Mouse (Mus musculus): ENCODE data around the gene Alpl. TPM values are rescaled to one million over a fixed set of nuclear protein-coding genes. Genes with fewer than 3 reads are reported as not detected.

Alpl gene
- total RNA-seq, 4 experiments from 2014 or later = 7.6 to 12.8 (median 11.6) TPM

GRCm38 (mm10) chr4:137800324-137800723 is 4.1 kb upstream of the Alpl start:
- no peak for DNase-seq (ENCODE audit: low spot score in 2 of 2)

DNA sequence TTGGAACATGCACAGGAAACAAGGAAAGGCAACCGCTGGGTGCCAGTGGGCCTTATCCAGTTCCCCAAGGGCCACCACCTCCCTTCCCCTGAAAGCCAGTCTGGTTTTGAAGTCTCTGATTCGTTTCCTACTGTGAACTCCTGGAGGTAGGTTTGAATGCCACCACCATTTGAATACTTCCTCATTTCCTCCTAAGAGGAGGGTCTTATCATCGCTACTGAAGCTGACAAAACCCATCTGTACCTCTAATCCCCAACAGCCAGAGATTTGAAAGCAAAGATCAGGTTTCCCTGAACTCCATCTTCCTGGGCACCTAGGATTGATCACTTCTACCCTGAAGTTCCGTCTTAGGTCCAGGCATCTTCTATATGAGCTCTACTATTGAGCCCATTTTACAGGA is 854 bp upstream of the Alpl start:
- no peak for DNase-seq (ENCODE audit: low spot score in 2 of 2)

DNA sequence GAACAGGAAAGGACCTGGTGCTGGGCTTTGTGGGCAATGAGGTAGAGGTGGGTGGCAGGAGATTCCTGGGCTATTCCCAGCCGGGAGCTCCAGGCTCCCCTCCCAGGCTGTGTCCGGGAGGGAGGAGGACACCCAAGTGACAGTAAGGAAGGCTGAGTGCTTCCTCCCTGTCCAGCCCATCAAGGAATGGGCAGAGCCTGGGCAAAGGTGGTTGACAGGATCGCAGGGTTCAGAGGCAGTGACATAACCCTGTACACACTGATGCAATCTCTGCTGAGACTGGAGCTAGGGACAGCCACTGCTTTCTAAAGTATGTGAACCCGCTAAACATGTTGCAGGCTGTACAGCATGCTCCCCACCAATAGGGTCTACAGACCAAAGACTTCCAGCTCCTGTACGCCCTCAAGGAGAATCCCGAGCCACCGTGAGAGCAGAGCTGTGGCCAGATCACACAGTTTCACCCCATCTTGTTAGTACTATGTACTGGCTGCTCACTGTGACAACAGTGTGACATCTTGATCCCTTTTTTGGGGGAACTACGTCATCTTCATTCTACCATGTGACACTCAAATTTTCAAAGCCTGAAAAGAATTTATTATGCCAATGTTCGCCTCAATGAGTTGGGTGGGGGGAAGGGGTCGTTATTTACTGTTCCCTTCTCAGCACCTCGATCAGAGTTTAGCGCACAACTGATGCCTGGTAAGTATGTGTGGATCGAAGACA is 1.8 kb downstream of the Alpl start:
- DNase-seq (ENCODE audit: low spot score in 2 of 2) = no peak

- no peak for DNase-seq (ENCODE audit: low spot score in 2 of 2)
These were observed 2.6 kb downstream of the Alpl start for GRCm38 (mm10) chr4:137793611-137794010.

- DNase-seq (ENCODE audit: low spot score in 2 of 2) = no peak
These were observed 4.7 kb downstream of the Alpl start for GRCm38 (mm10) chr4:137791440-137791839.

GRCm38 (mm10) chr4:137790981-137791380 is 5.2 kb downstream of the Alpl start:
- no peak for DNase-seq (ENCODE audit: low spot score in 2 of 2)

- no peak for DNase-seq (ENCODE audit: low spot score in 2 of 2)
These were observed 7.6 kb downstream of the Alpl start for GRCm38 (mm10) chr4:137788511-137789049.

- no peak for DNase-seq (ENCODE audit: low spot score in 2 of 2)
These were observed 8.4 kb downstream of the Alpl start for GRCm38 (mm10) chr4:137787589-137788289.

GRCm38 (mm10) chr4:137786488-137786887 is 9.7 kb downstream of the Alpl start:
- DNase-seq (ENCODE audit: low spot score in 2 of 2) = no peak

DNA sequence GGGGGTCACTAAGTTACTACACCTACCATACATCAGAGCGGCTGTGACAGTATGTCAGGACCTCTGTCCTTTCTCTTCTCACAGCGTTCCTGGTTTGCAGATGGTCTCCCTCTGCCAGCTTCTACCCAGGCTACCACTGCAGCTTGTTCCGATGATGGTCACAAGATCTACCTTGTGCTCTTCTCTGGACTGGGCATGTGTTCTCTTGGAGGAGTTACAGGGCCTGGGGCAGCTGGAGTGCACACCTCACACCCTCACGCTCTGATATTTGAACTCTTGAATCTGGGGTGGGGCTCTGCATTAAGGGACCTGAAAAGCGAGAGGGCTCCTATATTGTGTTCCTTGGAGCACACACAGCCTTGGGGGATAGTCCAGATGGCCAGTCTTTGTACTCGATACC is 10.9 kb downstream of the Alpl start:
- no peak for DNase-seq (ENCODE audit: low spot score in 2 of 2)

DNA sequence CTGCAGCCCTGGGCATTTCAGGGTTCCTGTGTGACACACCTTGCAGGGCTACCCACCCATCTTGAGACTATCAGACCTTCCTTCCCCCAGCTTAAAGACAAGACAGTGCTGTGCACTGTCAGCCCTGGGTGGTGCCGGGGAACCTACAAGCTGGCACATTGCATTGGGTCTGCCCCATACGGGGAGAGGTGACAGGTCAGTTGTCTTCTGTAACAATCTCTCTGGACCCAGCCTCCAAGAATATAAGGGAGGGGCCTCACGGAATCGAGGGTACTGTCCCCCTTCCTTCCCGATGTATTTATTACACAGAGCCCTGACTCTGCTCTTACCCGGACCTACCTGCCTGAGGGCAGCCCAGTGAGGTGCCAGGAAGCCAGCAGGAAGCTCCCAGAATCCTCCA is 11.4 kb downstream of the Alpl start:
- DNase-seq (ENCODE audit: low spot score in 2 of 2) = no peak

DNA sequence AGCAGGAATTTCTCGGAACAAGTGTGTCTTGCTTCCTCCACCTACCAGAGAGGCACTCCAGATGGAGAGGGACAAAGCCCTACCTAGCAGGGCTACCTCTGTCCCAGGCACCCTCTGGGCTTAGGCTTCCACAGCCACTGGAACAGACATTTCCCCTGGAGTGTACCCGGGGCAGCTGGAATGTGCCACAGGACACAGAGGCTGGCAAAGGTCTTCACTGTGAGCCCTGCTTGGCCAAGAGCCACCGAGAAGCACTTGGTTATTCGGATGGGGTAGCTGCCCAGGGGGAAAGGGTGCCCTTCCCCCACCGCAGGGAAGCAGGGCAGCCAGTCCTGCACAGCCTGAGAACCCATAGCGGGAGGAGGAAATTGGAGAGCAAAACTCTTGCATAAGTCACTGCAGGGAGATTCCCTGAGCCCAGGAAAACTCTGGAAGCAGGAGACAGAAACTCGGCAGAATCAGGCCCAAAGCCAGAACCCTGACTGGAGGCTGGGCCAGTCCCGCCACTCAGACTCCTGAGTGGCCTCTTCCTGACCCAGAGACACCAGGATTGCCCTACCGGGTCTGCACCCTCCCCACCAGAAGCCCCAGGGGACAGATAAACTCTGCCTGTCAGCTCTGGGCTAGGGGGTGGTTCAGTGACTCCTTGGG is 12.5 kb downstream of the Alpl start:
- peak in 1 of 2 experiments; percentile 46 for DNase-seq (ENCODE audit: low spot score in 2 of 2)

DNA sequence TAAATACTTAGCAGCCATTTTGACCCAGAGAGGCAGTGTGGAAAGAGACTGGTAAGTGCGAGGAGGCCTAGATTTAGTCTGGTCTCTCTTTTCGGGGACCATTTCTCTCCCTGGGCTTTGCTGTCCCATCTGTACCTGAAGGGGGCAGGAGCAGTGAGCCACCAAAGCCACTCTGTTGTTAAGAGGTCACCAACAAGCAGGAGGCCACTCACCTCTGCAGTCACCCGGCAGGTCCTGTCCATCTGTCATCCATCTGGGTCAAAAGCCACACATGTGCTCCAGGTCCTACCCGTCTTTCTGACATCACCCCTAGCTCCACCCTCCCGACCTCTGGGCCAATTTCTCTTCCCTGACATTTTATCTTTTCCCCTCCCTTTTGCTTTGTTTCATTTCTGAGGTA is 14.2 kb downstream of the Alpl start:
- DNase-seq (ENCODE audit: low spot score in 2 of 2) = no peak

- DNase-seq (ENCODE audit: low spot score in 2 of 2) = no peak
These were observed 15.2 kb downstream of the Alpl start for GRCm38 (mm10) chr4:137780986-137781385.

GRCm38 (mm10) chr4:137778397-137779184 is 17.6 kb downstream of the Alpl start:
- DNase-seq (ENCODE audit: low spot score in 2 of 2) = no peak

GRCm38 (mm10) chr4:137777866-137778265 is 18.3 kb downstream of the Alpl start:
- no peak for DNase-seq (ENCODE audit: low spot score in 2 of 2)

DNA sequence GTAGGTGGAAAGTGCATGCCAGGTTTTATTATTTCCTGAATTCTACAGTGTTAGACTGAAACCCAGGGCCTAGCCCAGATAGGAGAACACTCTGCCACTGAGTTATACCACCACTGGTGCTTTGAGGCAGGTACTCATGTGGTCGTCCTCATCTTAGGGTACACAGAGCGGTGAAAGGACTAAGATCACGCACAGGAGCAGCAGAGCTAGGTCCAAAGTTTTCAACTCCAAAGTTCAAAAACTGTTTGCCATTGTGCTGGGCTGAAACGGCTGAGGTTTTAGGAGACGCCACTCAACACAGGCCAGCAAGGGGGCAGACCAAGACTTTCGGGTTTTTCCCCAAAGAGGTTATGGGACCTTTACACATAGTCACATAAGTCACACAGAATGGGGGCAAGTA is 21.7 kb downstream of the Alpl start:
- DNase-seq (ENCODE audit: low spot score in 2 of 2) = no peak

- DNase-seq (ENCODE audit: low spot score in 2 of 2) = no peak
These were observed 22.2 kb downstream of the Alpl start for GRCm38 (mm10) chr4:137774013-137774412.

GRCm38 (mm10) chr4:137773369-137773899 is 22.8 kb downstream of the Alpl start:
- DNase-seq (ENCODE audit: low spot score in 2 of 2) = no peak

DNA sequence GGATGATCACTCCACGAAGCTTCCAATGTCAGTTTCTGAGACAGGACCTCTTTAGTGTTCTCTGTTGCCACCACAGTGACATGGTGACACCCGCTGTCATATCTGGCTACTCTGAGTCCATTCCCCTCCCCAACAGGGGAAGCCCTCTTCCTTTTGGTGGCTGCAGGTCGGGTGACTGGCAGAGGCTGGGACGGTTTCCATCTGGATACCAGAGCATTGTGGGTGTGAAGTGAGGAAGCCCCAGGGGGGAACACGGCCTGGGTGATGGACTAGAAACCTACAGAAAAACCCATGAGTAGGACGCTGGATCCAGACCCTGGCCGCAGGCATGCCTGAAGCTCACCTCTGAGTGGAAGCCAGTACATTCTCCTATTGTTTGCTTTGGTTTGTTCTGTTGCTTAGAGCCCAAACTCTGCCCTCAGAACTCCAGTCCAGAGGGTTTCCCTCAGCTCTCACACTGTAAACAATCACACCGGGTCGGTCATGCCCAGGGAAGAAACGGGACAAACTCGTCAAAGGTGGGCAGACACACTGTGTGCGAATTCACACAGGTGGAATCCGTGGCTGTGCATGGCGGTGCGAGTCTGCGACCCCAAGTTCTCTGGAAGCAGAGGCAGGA is 23.6 kb downstream of the Alpl start:
- no peak for DNase-seq (ENCODE audit: low spot score in 2 of 2)

GRCm38 (mm10) chr4:137771749-137772148 is 24.4 kb downstream of the Alpl start:
- DNase-seq (ENCODE audit: low spot score in 2 of 2) = no peak

Data from left cerebral cortex, adult 8-10 months (tissue).